Mouse (Mus musculus) layer of hippocampus, postnatal 10 days (tissue): Measurements from ENCODE around the gene Ppp2r5c. TPM values are rescaled to one million over a fixed set of nuclear protein-coding genes. Genes with fewer than 3 reads are reported as not detected.

ENCODE experiments used
- DNase-seq, 2 experiments: peaks; one replicate each; pipeline ENCODE4 v3.0.0; 2021; ENCODE audit warnings: low spot score in 2 of 2
- total RNA-seq, 2 experiments: library from RNA; stranded (reverse); gene quantifications; 2 replicates each; pipeline ENCODE4 v1.2.3; 2021

Gene Ppp2r5c
- total RNA-seq, 2 experiments from 2014 or later, result 247 to 251 TPM

DNA sequence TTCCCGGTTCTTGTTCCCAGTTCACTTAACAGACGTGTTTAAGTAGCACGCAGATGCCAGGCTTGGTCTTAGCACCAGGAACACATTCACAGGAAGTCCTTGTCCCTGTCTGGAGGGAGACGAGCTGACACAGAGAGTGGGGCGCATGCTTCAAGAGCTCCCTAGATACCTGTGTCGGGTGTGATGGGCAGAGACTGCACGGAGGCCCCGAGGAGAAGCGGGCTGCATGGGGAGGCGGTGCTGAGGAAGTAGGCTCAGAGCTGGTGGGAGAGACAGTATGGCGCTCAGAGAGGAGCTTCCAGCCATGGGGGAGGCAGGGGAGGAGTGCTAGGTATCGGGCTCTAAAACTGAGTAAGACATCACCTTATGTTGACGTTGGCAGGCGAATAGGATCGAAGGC, 103.4 kb downstream of the Ppp2r5c start:
- no peak for DNase-seq

DNA sequence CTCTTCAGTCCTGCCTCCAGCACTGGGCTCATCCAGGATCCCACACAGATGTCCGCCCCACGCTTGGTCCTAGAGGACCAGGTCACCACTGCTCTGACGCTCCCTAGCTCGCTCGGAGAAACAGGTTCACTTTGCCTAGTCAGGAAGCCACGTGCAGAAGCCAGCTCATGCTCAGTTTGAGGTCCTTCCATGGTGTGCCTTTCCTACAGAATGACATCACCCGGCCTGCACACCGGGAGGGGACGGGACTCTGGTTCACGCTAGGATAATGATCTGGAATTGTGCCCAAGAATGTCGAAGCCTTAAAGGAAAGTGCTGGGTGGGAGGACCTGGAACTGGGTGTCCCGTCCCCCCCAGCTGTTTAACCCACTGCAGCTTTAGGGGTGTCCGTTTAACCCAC, 105.2 kb downstream of the Ppp2r5c start:
- DNase-seq, result no peak

DNA sequence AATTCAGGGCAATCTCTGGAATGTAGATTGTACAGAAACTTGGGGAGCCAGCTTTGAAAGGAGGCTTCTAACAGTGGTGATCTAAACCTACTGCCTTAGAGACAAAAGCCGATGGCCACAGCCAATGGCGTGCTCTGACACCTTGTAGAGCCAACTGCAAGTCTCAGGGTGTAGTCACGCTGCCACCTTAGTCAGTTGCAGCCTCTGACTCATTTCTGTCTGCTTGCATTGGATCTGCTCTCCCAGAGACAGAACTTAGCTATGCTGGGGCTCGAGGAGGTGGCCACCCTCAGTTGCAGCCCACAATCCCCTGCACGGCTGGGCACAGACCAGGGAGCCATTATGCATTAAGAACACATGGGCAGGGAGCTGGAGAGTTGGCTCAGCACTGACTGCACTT, 106.4 kb downstream of the Ppp2r5c start:
- no peak for DNase-seq

DNA sequence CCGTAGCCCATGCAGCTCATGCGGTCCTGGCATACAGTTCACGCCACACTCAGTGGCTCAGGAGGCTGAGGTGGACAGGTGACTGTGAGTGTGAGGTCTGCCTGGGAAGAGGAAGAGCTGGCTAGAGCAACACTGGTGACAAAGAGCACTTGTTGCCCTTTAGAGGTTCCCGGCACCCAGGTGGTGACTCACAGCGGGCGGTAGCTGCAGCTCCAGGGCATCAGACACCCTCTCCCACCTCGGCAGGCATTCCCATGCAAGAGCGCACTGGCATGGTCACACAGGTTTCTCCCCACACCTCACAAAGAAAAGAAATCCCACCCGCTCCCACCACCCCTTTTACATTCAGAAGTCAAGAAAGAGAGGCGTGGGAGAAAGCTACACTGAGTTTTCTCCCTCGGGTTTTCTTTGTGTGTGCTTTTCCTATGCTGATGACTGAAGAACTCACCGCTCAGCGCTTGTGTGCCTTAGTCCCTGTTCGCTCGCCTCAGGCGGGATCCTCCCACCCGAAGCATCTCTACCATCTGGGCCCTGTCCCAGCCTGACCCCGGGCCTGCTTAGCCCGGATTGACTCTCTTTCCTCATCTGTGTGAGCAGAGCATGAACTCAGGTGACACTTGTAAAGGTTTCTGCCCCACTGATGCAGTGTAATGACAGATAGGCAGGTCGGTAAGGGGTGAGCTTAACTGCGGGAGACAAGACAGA, 108.8 kb downstream of the Ppp2r5c start:
- no peak for DNase-seq

DNA sequence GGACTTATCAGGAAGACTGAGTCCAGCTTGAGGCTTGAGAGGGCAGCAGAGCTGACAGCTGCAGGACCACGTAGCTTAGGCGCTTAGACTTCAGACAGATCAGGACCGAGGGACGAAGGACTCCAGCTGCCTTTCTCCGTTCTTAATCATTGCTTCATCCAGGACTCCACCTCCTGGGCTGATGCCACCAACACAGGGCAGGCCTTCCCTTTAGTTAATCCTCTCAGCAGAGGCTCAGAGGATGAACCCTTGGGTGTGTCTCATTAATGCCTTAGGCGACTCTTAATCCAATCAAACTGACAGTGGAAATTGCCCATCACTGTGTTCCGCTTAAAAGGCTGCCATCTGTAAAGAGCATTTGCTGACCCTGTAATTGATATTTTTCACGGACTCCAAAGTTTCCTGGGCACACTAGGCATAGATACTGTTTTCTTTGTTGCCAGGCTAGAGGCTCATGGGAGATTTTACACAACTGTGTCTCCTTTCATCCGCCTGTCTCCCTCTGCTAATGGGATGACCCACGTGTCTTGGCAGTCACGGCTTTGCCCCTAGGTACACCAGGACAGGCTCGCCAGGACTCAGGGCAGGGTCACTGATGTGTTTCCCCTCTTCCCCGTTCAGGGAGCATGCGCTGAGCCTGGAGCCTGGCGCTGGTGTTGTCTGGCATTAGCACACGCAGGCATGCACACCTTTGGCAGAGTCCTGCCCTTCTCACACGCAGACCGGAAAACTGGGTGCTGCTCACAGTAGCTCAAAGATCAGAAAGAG, 110.1 kb downstream of the Ppp2r5c start:
- no peak for DNase-seq

DNA sequence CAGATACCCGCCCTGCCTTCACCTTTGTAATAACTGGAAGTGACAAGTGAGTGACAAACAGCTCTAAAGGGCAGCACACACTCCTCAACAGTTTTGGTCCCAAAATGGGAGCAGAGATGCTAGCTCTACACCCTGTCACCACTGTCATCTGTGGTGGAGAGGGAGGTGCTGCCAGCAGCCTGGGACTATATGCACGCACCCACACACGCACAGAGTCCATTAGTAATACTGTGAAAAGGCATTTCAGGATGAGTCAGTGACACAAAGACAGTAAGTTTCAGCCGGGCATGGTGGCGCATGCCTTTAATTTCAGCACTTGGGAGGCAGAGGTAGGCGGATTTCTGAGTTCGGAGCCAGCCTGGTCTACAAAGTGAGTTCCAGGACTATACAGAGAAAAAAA, 111.3 kb downstream of the Ppp2r5c start:
- DNase-seq, result no peak

DNA sequence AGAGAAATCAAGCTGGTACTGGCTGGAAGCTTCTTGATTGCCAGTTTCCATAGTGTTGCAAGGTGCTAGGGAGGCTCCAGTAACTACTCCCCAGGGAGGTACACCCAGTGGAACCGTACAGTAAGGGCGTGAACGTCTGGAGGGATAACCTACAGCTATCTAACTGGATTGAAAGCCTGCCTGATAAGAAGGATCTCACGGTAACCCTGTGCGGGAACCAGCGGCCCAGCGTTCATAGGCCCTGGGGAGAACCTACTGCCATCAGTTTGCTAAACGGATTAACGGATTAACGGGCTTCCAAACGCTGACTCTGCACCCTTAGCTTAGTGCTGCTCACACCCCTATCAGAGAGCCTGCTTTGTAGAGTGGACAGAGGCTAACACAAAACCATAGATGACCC, 116.5 kb downstream of the Ppp2r5c start:
- DNase-seq, result no peak

DNA sequence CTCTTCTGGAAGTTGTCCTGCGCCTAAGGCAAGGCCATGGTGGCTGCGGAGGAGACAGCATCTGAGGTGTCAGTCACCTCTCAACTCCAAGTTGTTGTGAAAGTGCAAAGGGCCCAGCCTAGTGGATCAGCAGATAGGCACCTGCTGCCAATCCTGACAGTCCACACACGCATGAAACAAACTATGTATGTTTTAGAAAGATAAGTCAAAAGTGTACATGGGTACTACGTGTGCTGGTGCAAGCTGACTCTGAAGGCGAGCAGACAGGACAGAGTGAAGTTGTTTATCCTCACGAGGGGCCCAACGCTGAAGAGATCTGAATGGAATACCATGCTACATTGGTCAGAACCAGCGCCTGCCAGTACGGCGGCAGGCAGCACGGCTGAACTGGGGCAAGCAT, 117.9 kb downstream of the Ppp2r5c start:
- DNase-seq, result no peak

DNA sequence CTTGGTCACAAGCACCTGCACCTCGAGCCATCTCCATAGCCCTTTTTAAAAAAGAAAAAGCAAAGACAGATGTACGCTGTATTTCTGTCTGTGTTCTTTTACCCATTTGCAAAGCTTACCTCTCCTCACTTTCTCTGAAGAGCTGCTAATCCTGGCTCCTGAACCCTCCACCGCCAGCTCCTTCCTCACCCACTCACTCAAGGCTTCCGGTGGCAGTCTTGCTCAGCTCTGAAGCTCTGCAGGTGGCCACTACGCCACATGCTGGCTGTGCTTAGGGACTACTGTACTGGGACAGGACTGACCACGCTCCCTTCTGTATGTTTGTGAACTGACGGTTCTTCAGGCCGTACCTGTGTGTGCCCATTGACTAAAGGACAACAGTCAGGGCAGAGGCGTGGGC, 119.4 kb downstream of the Ppp2r5c start:
- no peak for DNase-seq

DNA sequence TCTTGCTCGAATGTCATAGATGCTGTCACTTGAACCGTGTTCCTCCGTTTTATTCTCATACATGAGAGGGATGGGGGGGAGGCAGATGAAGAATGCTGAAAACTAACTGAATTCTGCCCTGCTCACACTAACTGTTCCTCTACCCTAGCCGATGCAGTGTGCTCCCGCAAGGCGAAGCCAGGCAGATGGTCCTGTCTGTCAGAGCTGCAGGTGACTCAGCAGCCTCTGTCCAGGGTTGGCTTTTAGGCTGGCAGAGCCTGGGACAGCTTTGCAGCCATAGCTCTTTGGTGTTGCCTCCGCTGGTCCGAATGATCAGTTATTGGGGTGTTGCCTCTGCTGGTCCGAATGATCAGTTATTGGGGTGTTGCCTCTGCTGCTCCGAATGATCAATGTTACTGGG, 124.1 kb downstream of the Ppp2r5c start:
- DNase-seq, result no peak

DNA sequence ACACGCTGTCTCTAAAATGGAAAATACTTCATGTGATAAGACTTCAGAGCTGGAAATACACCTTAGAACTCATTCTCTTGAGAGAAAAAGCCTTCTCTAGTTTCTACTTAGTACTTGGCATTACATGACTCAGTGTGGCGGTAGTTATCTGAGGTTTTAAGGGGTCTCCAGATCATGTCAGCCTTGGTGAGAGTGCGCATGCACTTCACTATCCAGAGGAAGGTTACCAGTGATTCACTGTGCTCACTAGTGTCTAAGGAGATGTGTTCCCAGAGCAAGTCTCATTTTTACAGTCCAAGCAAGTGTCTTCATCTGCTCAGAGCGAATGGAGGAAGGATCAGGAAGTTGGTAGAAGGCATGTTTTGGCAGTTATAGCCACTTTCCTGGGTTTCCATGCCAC, 125.4 kb downstream of the Ppp2r5c start:
- no peak for DNase-seq

DNA sequence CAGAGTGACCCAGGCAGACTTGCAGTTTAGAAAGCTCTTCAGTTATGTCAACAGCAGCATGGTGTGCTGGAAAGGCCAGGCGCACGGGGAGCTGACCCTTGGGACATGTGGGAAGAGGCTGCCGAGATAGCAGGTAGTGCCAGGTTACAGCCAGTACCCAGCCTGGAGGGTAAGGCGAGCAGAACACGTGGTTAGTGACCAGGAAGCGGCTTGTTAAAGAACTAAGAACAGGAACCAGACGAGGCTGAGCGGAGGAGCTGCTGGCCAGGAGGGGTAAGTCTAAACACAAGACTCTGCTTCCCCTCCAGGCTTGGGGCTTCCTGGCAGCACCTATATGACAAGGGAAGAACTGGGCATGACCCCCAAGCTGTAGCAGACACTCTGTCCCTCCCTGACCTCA, 126.7 kb downstream of the Ppp2r5c start:
- DNase-seq, result no peak

DNA sequence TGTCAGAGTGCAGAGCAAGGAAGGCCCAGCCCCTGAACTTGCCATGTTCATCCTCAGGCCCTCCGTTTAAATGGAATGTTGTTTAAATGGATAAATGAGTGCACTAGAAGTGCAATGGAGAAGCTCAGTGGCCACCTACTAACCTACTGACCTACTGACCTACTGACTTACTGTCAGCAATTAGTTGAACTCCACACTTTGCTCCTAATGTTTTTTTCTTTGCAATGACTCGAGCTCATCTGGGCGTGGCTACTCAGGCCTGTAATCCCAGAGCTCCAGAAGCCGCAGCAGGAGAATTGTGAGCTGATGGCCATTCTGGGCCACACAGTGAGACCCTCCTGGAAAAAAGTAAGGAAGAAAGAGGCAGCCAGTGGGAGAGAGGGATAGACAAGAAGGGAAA, 129.0 kb downstream of the Ppp2r5c start:
- DNase-seq, result no peak

DNA sequence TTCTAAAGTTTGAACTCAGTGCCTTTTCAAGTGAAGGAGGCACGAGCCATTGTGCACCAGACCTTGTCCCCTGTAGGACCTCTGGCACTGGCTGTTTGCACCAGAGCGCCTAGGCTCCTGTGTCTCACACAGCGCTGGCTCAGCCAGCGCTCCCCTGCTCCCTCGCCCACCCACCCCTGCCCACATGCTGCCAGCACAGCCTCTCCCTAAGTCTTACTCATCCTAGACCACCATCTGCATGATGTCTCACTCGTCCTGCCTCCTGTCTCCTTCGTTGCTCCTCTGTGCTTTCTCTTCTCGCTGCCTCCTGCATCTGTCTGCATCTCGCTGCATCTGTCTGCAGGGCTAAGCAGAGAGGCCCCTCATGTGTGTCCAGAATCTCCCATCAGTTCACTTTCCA, 131.4 kb downstream of the Ppp2r5c start:
- no peak for DNase-seq

DNA sequence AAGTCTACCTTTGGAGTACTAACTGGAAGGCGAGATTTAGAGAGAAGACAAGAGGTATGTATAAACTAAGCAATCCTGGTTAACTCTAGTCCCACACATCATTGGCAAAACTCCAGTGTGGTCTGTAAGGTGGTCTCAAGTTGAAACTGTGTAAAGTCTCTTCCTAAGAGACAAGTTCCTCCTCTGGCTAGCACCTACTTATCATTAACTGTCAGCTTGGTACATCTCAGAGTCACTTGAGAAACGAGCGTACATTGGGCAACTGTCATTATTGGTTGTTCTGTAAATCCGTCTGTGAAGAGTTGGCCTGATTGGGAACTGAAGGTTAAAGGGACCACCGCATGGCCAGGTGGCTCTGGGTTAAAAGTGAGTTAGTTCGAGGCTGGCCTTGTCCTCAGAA, 141.7 kb downstream of the Ppp2r5c start:
- no peak for DNase-seq

DNA sequence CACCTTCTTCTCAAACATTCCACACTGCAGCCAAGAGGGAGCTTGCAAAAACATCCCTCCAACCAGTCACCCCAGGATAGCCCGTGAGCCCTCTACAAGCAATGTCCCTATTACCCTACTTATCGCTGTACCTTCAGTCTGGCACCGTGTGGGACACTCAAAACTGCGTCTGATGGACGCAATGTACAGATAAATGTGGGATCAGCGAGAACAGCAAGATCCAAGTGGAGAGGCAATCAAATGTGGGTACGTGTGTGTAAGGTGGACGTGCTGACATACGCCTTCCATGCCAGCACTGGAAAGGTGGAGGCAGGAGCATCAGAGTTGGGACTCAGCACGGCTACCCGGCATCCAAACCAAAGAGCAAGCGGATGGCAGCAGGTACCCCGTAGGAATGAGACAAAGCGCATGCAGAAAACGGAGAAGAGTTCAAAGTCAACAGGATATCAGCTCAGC, 143.9 kb downstream of the Ppp2r5c start:
- no peak for DNase-seq

DNA sequence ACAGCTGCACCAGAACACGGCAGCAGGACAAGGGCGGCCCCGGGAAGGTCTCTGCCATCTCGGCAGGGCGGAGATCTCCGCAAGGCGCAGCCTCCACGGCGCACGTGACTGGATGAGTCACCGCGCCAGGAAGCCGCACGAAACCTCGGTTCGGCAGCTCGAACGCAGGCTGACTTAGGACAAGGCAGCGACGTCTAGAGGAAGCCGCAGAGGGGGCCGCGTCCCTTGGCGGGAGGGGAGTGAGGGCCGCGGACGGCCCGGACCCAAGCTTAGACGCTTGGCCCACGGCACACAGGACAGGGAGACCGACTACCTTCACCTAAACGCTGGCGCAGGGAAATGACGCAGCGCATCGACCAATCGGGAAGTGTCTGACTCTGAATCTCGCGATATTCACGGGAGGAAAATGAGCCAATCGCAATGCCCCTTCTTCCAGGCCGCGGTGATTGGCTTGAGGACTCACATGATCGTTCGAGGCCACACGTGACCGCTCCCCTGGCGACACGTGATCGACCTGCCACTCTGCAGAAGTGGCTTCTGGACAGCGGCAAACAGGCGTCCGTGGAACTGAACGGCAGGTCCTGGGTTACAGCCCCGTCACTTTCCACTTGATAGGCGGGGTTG, 144.5 kb downstream of the Ppp2r5c start:
- DNase-seq, result peak; percentile 97 to 98

DNA sequence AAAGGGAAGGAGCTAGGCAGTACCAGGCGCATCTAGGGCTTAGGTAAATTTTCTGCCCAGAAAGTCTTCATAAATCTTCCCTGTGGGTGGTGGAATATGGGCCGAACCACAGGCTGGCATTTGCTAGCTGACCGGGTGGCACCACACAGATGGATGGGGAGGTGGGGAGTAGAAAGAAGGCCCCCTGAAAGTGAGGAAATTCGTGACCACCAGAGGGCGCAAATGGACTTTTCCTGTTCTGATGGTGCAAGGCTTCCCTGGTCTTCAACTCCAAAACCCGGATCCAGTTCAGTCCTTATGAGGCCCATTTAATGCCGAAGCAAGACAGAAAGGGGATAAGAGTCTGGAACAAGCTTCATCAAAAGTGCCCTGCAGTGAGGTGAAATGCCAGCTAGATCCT, 151.6 kb downstream of the Ppp2r5c start:
- peak; percentile 86 to 88 for DNase-seq

DNA sequence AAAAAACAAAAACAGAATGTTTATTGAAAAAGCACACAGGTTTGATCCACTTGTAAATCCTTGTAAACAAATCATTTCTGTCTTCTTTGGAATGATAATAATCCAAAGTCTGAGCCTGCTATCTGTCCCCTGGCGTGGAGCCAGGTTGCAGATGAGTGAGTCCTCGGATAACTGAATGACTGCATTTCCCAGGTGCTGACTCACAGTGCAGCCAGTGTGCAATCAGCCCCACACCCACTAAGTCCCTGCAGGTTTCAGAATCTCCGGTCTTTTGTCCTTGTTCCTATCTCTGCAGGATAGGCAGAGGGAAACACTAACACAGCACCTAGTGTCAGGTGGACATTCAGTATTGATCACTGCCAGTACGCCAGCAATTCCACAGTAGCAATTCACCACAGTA, 152.9 kb downstream of the Ppp2r5c start:
- DNase-seq, result no peak

DNA sequence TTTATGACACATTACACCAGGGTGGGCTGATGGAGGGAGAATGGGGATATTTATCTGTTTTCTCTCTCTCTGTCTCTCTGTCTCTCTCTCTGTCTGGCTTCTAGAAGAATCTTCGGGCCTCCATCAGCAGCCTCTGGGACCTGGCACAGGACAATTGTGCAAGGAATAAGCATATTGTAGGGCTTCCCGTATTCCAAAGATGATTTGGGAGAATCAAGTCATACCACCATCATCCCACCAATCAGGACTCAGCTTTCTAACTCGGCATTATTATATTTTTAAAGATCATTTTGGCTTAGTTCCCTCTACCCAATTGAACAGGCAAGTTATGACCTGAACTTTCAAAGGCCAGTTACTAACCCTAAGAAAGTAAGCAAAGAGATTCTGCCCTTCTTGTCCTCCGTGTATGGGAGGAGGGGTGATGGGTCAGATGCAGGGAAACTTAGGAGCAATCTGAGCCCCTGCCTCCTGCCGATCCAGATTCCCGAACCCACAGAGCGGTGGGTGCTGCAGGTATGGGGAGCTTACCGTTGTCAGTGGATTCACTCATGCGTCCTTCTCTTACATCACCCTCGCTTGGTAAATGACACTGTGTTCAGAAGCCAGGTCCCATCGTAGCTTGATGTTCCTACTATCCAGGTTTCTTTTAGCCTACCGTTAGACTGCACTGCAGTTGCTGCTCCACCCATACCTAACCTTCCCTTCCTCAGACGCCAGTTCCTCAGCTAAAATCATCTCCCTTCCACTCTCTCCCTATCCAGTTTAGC, 153.5 kb downstream of the Ppp2r5c start:
- peak; percentile 16 to 45 for DNase-seq
